Mouse (Mus musculus): Measurements from ENCODE around the gene Arid1a.

DNA sequence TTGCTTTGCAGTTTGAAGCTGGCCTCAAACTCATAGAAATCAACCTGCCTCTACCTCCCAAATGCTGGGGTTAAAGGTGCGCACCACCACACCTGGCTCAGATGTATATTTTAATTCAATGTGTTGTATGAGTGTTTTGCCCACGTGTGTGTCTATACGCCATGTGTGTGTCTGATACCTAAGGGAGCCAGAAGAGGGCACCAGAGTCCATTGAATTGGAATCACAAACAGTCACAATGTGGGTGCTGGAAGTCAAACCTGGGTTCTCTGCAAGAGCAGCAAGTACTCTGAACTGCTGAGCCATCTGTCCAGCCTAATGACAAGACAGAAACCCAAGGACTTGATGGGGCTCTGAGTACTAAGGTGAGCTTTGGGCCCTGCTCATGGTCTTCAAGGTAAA, 111.4 kb downstream of the Arid1a start:
- TF ChIP-seq CTCF (IDR thresholded peaks at IDR 0.05; ENCODE audit: borderline replicate concordance, insufficient read depth, low read length): no peak
- no peak for TF ChIP-seq POLR2A (IDR thresholded peaks at IDR 0.05; ENCODE audit: low read depth, low read length)

Data from embryonic fibroblast, embryonic 13.5 days (primary cell).